Mouse (Mus musculus) ES-E14 (cell line): ENCODE data around the gene C1ql4.

Experiments used
- CHD2 ChIP-seq: IDR thresholded peaks from 2 replicates; pipeline ENCODE4 v1.6.1; 2014; ENCODE audit warnings: mild to moderate bottlenecking, low read depth, low read length, inconsistent platforms
- HCFC1 ChIP-seq: IDR thresholded peaks from 2 replicates; pipeline ENCODE4 v1.6.1; 2012; ENCODE audit warnings: low read length, inconsistent platforms, borderline replicate concordance; ENCODE audit not compliant: insufficient read depth
- ZC3H11A ChIP-seq: IDR thresholded peaks from 2 replicates; pipeline ENCODE4 v1.6.1; 2012; ENCODE audit warnings: low read depth, mild to moderate bottlenecking, inconsistent platforms, low read length, borderline replicate concordance
- ZNF384 ChIP-seq: IDR thresholded peaks from 2 replicates; pipeline ENCODE4 v1.6.1; 2012; ENCODE audit warnings: low read depth, low read length, inconsistent platforms

- TF ChIP-seq ZC3H11A: no peak
- TF ChIP-seq CHD2: no peak
- TF ChIP-seq ZNF384: no peak
- no peak for TF ChIP-seq HCFC1
Measured at GRCm38 (mm10) chr15:99098493-99098861, 10.9 kb upstream of the C1ql4 start.
